Mouse (Mus musculus) lung, postnatal 0 days (tissue): Measurements from ENCODE around the gene 1700015F17Rik. TPM values are rescaled to one million over a fixed set of nuclear protein-coding genes. Genes with fewer than 3 reads are reported as not detected.

Experiments used
- ATAC-seq: fragments of 200-750 bp; cut with Nextera tagmentation; 2 replicates; pipeline ENCODE4 v1.8.0; 2017; ENCODE audit warnings: moderate library complexity
- DNase-seq: peaks from one replicate; pipeline ENCODE4 v3.0.0-alpha.2; 2016; ENCODE audit warnings: low spot score
- H3K27ac ChIP-seq: fragments of 300-500 bp; sonication (generic); 2 replicates; pipeline ENCODE4 v1.5.1; 2014; ENCODE audit warnings: antibody characterized with exemption, mild to moderate bottlenecking, low read length, mixed read lengths
- H3K27me3 ChIP-seq: fragments of 300-500 bp; sonication (generic); replicated peaks from 2 replicates; pipeline ENCODE4 v1.6.1; 2014; ENCODE audit warnings: low read length, mixed read lengths; ENCODE audit not compliant: insufficient read depth
- H3K36me3 ChIP-seq: fragments of 300-500 bp; sonication (generic); 2 replicates; pipeline ENCODE4 v1.6.1; 2014; ENCODE audit warnings: low read length, mixed read lengths; ENCODE audit not compliant: insufficient read depth
- H3K4me1 ChIP-seq: fragments of 300-500 bp; sonication (generic); 2 replicates; pipeline ENCODE4 v1.6.1; 2014; ENCODE audit warnings: antibody characterized with exemption, low read depth, low read length, mixed read lengths; ENCODE audit not compliant: insufficient read depth
- H3K4me2 ChIP-seq: fragments of 300-500 bp; sonication (generic); replicated peaks from 2 replicates; pipeline ENCODE4 v1.6.1; 2014; ENCODE audit warnings: low read depth, mild to moderate bottlenecking, low read length, moderate library complexity, mixed read lengths
- H3K4me3 ChIP-seq: fragments of 300-500 bp; sonication (generic); 2 replicates; pipeline ENCODE4 v1.5.1; 2014; ENCODE audit warnings: low read depth, low read length
- H3K9ac ChIP-seq: fragments of 300-500 bp; sonication (generic); replicated peaks from 2 replicates; pipeline ENCODE4 v1.6.1; 2014; ENCODE audit warnings: low read depth, mild to moderate bottlenecking
- H3K9me3 ChIP-seq: fragments of 300-500 bp; sonication (generic); 2 replicates; pipeline ENCODE4 v1.6.1; 2016; ENCODE audit warnings: low read length, mixed read lengths
- CTCF ChIP-seq: IDR thresholded peaks from 2 replicates; pipeline ENCODE4 v1.5.1; 2016; ENCODE audit warnings: antibody characterized with exemption, mild to moderate bottlenecking
- EP300 ChIP-seq: IDR thresholded peaks from 2 replicates; pipeline ENCODE4 v1.6.1; 2016; ENCODE audit warnings: antibody characterized with exemption, mild to moderate bottlenecking, control low read depth
- WGBS: fragments of 180-500 bp; shearing (Covaris S2); extraction: QIAGEN DNeasy Blood & Tissue Kit; methylation state at CpG from one replicate; pipeline ENCODE4 v1.1.7; 2014; 5-methylcytosine and 5-hydroxymethylcytosine counted together
- polyA plus RNA-seq: library from polyadenylated mRNA; unstranded; fragments of >200 nt; fragmentation: Nextera tagmentation; extraction: Ambion mirVana; gene quantifications from 2 replicates; pipeline ENCODE4 v1.2.1, GENCODE M21; 2015

Gene 1700015F17Rik
- polyA plus RNA-seq = not detected in 2 replicates

DNA sequence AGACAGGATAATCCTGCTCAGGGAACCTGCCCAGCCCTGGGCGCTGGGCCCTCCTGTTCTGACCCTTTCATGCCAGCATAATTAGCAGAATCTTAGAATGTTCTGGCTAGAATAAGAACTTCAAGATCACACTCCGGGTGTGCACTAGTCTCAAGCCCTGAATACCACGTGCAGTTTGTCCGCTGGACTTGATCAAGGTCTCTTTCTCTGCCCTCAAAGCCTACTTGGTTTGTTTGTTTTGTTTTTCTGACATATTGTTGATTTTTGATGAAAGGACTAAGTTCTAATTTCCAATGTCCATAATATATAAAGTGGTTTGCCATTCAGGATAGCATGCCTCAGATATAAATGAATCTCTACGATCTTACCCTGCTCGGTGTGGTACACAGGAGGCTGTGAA lies at the start of gene 1700015F17Rik:
1700015F17Rik (minus strand) TSS at position 101 of the 400 bp plus-strand sequence.
- no peak for TF ChIP-seq CTCF
- TF ChIP-seq EP300 = no peak
- H3K9ac ChIP-seq = no peak within 1 kb of the TSS
- no peaks in the 10 kb centered on the region for H3K9me3 ChIP-seq
- no peaks in the 10 kb centered on the region for H3K4me1 ChIP-seq
- 86% methylated on average over 6 of the region's 6 CpGs for WGBS
- no peak within 1 kb of the TSS for H3K4me3 ChIP-seq
- ATAC-seq (no peak), DNase-seq (no peak)
- H3K4me2 ChIP-seq = no peak within 1 kb of the TSS
- H3K36me3 ChIP-seq = no peaks in the 10 kb centered on the region
- H3K27me3 ChIP-seq = no peaks in the 10 kb centered on the region
- no peak within 1 kb of the TSS for H3K27ac ChIP-seq

DNA sequence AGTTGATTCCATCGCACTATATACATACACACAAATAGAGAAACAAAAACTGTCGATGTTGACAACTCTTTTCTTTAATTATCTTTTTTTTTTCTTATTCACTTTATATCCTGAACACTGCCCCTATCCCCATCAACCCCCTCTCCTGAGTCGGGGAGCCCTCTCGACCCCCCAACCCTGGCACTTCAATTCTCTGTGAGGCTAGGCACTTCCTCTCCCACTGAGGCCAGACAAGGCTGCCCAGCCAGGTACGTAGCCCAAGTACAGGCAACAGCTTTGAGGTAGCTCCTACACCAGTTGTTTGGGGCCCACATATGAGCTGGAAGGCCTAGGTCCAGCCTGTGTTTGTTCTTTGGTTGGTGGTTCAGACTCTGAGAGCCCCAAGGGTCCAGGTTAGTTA lies 36.5 kb upstream of the 1700015F17Rik start:
- Histone ChIP-seq H3K9ac (no peak overlapping the region), H3K4me1 (no peaks in the 10 kb centered on the region), H3K9me3 (no peaks in the 10 kb centered on the region), H3K4me2 (peak overlapping the region; percentile 86; the same call in 1 of the 2 replicates), H3K4me3 (no peak overlapping the region), H3K27ac (no peak overlapping the region), H3K36me3 (0 out of 2 replicates have a peak, but pooled peaks cover 5% of the 10 kb centered on the region), H3K27me3 (no peaks in the 10 kb centered on the region)
- 79% methylated on average over 5 of the region's 5 CpGs for WGBS
- no peak for TF ChIP-seq CTCF
- no peak for TF ChIP-seq EP300
- ATAC-seq (no peak), DNase-seq (no peak)

DNA sequence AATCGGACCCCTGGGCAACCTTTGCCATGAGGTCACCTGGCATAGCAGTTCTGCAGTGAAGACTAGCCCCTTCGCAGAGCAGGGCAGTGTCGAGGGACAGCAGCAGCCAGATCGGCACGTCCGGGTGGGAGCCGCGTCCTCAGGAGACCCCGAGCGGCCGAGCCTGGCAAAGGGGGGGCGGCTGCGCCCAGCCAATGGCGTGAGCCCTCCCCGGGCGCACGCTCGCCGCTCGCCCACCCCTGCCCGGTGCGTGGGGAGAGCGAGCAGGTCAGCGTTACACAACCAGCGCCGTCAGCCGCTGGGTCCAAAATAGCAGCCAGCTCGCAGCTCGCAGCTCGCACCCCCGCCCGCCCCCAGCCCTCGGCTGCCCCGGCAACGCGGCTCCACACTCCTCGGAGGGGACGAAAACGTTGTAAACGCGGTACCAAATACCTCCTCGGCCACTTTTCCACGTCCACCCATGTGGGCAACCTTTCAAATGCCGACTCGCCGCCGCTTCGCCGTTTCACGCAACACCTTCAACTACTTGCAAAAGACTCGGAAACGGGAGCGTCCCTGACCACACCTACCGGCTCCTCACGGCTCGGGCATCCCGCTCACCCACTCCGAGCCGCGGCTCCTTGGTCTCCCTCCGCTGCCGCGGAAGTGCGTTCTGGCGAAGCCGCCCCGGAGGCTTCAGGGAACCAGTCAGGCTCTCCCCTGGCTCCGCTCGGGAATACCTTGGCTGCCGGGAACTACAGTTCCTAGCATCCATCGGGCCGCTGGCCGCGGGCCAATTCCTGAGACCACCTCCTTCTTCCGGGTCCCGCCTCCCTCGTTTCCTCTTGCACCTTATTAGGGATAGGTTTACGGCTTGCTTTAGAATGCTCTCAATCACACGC lies 35.5 kb upstream of the 1700015F17Rik start, which contains the start of gene Cldn12:
Cldn12 (minus strand) TSS at position 763 of the 881 bp plus-strand sequence.
- H3K27me3 ChIP-seq = no peaks in the 10 kb centered on the region
- H3K4me1 ChIP-seq = no peaks in the 10 kb centered on the region
- H3K9ac ChIP-seq = peak within 1 kb of the TSS; percentile 56
- DNase-seq (peak; percentile 98), ATAC-seq (peak; percentile 98)
- WGBS = under 1% methylated on average over 66 of the region's 79 CpGs
- peak within 1 kb of the TSS; percentile 76 for H3K4me3 ChIP-seq
- H3K27ac ChIP-seq = peak within 1 kb of the TSS; percentile 83
- TF ChIP-seq CTCF (no peak), EP300 (peak; percentile 70)
- peak within 1 kb of the TSS; percentile 86 for H3K4me2 ChIP-seq
- no peaks in the 10 kb centered on the region for H3K9me3 ChIP-seq
- 0 out of 2 replicates have a peak, but pooled peaks cover 5% of the 10 kb centered on the region for H3K36me3 ChIP-seq

DNA sequence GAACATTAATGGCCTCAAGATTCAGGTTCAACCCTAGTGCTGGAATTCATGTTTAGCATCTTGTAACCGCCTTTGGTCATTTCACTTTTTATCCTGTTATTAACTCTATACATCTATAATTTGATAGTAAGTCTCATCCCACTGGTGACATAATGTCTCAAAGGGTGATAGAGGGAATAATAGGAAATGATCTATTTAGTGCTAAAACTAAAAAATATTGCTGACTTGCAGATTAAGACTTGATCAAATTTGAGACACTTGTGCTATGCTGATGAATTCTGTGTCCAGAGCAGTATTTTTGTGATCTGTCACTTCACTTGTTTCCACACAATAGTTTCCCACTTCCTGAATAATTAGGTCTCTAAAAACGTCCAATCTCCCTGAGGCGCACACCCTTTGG lies 32.5 kb upstream of the 1700015F17Rik start:
- no peak for DNase-seq
- TF ChIP-seq EP300 (no peak), CTCF (no peak)
- H3K27ac ChIP-seq = no peak overlapping the region
- no peaks in the 10 kb centered on the region for H3K4me1 ChIP-seq
- no peak overlapping the region for H3K9ac ChIP-seq
- no peaks in the 10 kb centered on the region for H3K27me3 ChIP-seq
- H3K4me2 ChIP-seq = no peak overlapping the region
- 87% methylated on average over 3 of the region's 3 CpGs for WGBS
- no peak for ATAC-seq
- H3K9me3 ChIP-seq = no peaks in the 10 kb centered on the region
- no peak overlapping the region for H3K4me3 ChIP-seq
- 0 out of 2 replicates have a peak, but pooled peaks cover 5% of the 10 kb centered on the region for H3K36me3 ChIP-seq

DNA sequence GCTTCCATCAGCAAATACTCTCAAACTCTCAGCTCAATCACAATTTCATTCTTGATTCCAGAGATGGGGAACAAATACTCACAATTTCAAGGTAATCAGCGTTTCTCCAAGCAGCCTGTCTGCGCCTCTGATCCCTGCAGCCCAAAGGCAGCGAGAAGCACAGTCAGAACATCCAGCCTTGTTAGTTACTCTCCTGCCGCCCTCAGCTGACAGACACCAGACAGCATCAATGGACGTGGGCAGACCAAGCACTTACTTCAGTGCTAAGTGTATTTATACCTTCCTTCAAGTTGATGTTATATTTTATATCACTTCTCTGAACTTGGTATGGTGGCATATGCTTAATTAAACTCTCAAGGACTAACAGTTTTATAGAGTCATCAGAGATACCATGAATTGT lies 32.0 kb upstream of the 1700015F17Rik start:
- Histone ChIP-seq H3K9ac (no peak overlapping the region), H3K27me3 (no peaks in the 10 kb centered on the region), H3K27ac (no peak overlapping the region), H3K4me1 (no peaks in the 10 kb centered on the region), H3K4me2 (no peak overlapping the region), H3K9me3 (no peaks in the 10 kb centered on the region), H3K4me3 (no peak overlapping the region), H3K36me3 (0 out of 2 replicates have a peak, but pooled peaks cover 5% of the 10 kb centered on the region)
- ATAC-seq = no peak
- TF ChIP-seq EP300 (no peak), CTCF (no peak)
- no peak for DNase-seq
- 75% methylated on average over 5 of the region's 5 CpGs for WGBS

DNA sequence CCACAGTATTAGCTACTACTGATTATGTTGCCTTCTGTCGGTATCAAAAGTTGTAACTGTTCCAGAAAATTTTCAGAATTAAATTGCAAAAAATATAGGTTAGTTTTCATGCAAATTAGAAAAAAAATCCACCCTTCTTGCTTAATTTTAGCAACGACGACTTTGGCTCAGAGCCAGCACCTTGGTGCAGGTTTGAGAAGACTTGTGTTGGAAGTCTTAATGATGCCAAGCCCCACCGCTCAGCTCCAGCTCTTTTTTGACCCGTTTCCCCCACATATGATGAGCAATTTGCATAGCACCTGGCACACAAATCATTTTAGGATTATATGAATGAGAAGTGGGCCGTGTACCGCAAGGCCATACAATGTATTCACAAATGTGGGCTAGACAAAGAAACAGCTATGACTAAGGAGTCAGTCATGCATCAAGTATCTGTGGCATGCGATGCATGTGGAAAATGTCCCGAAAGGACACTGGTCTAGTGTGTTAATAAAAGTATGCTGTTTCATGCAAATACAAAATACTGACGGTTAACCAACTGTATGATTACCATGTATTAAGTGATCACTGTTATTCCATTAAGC lies 31.5 kb upstream of the 1700015F17Rik start:
- Histone ChIP-seq H3K9ac (no peak overlapping the region), H3K4me3 (no peak overlapping the region), H3K9me3 (no peaks in the 10 kb centered on the region), H3K27me3 (no peaks in the 10 kb centered on the region), H3K4me2 (no peak overlapping the region), H3K4me1 (no peaks in the 10 kb centered on the region), H3K27ac (no peak overlapping the region), H3K36me3 (0 out of 2 replicates have a peak, but pooled peaks cover 5% of the 10 kb centered on the region)
- ATAC-seq = no peak
- 72% methylated on average over 10 of the region's 10 CpGs for WGBS
- no peak for DNase-seq
- TF ChIP-seq EP300 (peak; percentile 77), CTCF (no peak)
